Mouse (Mus musculus): ENCODE results near the gene Ephb4. TPM values are rescaled to one million over a fixed set of nuclear protein-coding genes. Genes with fewer than 3 reads are reported as not detected.

Gene Ephb4
- 46.4 and 52.3 TPM in 2 replicates for polyA plus RNA-seq (2014; fragmentation: Nextera tagmentation; extraction: Ambion mirVana)

- ATAC-seq (replicated peaks; ENCODE audit: insufficient number of reproducible peaks, low FRiP score, low TSS enrichment, low read depth) (peak; percentile 95), DNase-seq (ENCODE audit: low spot score) (peak; percentile 97)
- Histone ChIP-seq H3K9ac (replicated peaks; ENCODE audit: low read length) (peak within 1 kb of the TSS; percentile 97), H3K36me3 (replicated peaks; ENCODE audit: control insufficient read depth, insufficient read depth, low read depth, low read length) (peaks cover 6% of the 10 kb centered on the region), H3K4me2 (ENCODE audit: low read depth, low read length) (peak within 1 kb of the TSS; percentile 81), H3K27ac (replicated peaks; ENCODE audit: low read depth, low read length) (peak within 1 kb of the TSS; percentile 95), H3K9me3 (replicated peaks; ENCODE audit: control insufficient read depth, low read length) (no peaks in the 10 kb centered on the region), H3K4me3 (ENCODE audit: low read depth, low read length) (peak within 1 kb of the TSS; percentile 93), H3K4me1 (ENCODE audit: control insufficient read depth, insufficient read depth, low read length) (0 out of 2 replicates have a peak, but pooled peaks cover 6% of the 10 kb centered on the region), H3K27me3 (ENCODE audit: control insufficient read depth, insufficient read depth, low read length) (no peaks in the 10 kb centered on the region)
- under 1% methylated on average over 31 of the region's 32 CpGs for WGBS
Observed at GRCm38 (mm10) chr5:137349384-137350204, at the start of gene Ephb4. TSS of gene Ephb4 (plus strand) at chr5:137350109.

- Histone ChIP-seq H3K4me3 (ENCODE audit: low read depth, low read length) (no peak overlapping the region), H3K27me3 (ENCODE audit: control insufficient read depth, insufficient read depth, low read length) (no peaks in the 10 kb centered on the region), H3K27ac (replicated peaks; ENCODE audit: low read depth, low read length) (no peak overlapping the region), H3K36me3 (replicated peaks; ENCODE audit: control insufficient read depth, insufficient read depth, low read depth, low read length) (peaks cover 41% of the 10 kb centered on the region), H3K4me2 (ENCODE audit: low read depth, low read length) (no peak overlapping the region), H3K9ac (replicated peaks; ENCODE audit: low read length) (no peak overlapping the region), H3K9me3 (replicated peaks; ENCODE audit: control insufficient read depth, low read length) (no peaks in the 10 kb centered on the region), H3K4me1 (ENCODE audit: control insufficient read depth, insufficient read depth, low read length) (peaks cover 4% of the 10 kb centered on the region; the same call in 1 of the 2 replicates)
- WGBS = 85% methylated on average over 21 of the region's 21 CpGs
- DNase-seq (ENCODE audit: low spot score) (no peak), ATAC-seq (replicated peaks; ENCODE audit: insufficient number of reproducible peaks, low FRiP score, low TSS enrichment, low read depth) (peak; percentile 5; the same call in 1 of the 2 replicates)
Observed at GRCm38 (mm10) chr5:137301253-137301652, 48.7 kb upstream of the Ephb4 start.

- H3K36me3 ChIP-seq (replicated peaks; ENCODE audit: control insufficient read depth, insufficient read depth, low read depth, low read length) = peaks cover 26% of the 10 kb centered on the region
Observed at GRCm38 (mm10) chr5:137303609-137304008, 46.3 kb upstream of the Ephb4 start.

GRCm38 (mm10) chr5:137304165-137304564 lies 45.7 kb upstream of the Ephb4 start:
- H3K36me3 ChIP-seq (replicated peaks; ENCODE audit: control insufficient read depth, insufficient read depth, low read depth, low read length) = peaks cover 27% of the 10 kb centered on the region
- H3K27me3 ChIP-seq (ENCODE audit: control insufficient read depth, insufficient read depth, low read length) = no peaks in the 10 kb centered on the region
- 79% methylated on average over 3 of the region's 3 CpGs for WGBS
- H3K4me2 ChIP-seq (ENCODE audit: low read depth, low read length) = no peak overlapping the region
- peaks cover 4% of the 10 kb centered on the region; the same call in 1 of the 2 replicates for H3K4me1 ChIP-seq (ENCODE audit: control insufficient read depth, insufficient read depth, low read length)
- H3K9ac ChIP-seq (replicated peaks; ENCODE audit: low read length) = no peak overlapping the region
- H3K27ac ChIP-seq (replicated peaks; ENCODE audit: low read depth, low read length) = no peak overlapping the region
- no peaks in the 10 kb centered on the region for H3K9me3 ChIP-seq (replicated peaks; ENCODE audit: control insufficient read depth, low read length)
- no peak for ATAC-seq (replicated peaks; ENCODE audit: insufficient number of reproducible peaks, low FRiP score, low TSS enrichment, low read depth)
- DNase-seq (ENCODE audit: low spot score) = no peak
- no peak overlapping the region for H3K4me3 ChIP-seq (ENCODE audit: low read depth, low read length)

More at GRCm38 (mm10) chr5:137303609-137304008, 46.3 kb upstream of the Ephb4 start:
- H3K4me1 ChIP-seq (ENCODE audit: control insufficient read depth, insufficient read depth, low read length) = peaks cover 4% of the 10 kb centered on the region; the same call in 1 of the 2 replicates
- H3K9ac ChIP-seq (replicated peaks; ENCODE audit: low read length) = no peak overlapping the region
- ATAC-seq (replicated peaks; ENCODE audit: insufficient number of reproducible peaks, low FRiP score, low TSS enrichment, low read depth) (no peak), DNase-seq (ENCODE audit: low spot score) (no peak)
- H3K9me3 ChIP-seq (replicated peaks; ENCODE audit: control insufficient read depth, low read length) = no peaks in the 10 kb centered on the region
- no peaks in the 10 kb centered on the region for H3K27me3 ChIP-seq (ENCODE audit: control insufficient read depth, insufficient read depth, low read length)
- no peak overlapping the region for H3K27ac ChIP-seq (replicated peaks; ENCODE audit: low read depth, low read length)
- H3K4me2 ChIP-seq (ENCODE audit: low read depth, low read length) = no peak overlapping the region
- 87% methylated on average over 4 of the region's 4 CpGs for WGBS
- H3K4me3 ChIP-seq (ENCODE audit: low read depth, low read length) = no peak overlapping the region

- ATAC-seq (replicated peaks; ENCODE audit: insufficient number of reproducible peaks, low FRiP score, low TSS enrichment, low read depth) (no peak), DNase-seq (ENCODE audit: low spot score) (no peak)
- Histone ChIP-seq H3K9ac (replicated peaks; ENCODE audit: low read length) (no peak overlapping the region), H3K4me2 (ENCODE audit: low read depth, low read length) (no peak overlapping the region), H3K9me3 (replicated peaks; ENCODE audit: control insufficient read depth, low read length) (no peaks in the 10 kb centered on the region), H3K36me3 (replicated peaks; ENCODE audit: control insufficient read depth, insufficient read depth, low read depth, low read length) (peaks cover 27% of the 10 kb centered on the region), H3K27me3 (ENCODE audit: control insufficient read depth, insufficient read depth, low read length) (no peaks in the 10 kb centered on the region), H3K4me3 (ENCODE audit: low read depth, low read length) (no peak overlapping the region), H3K4me1 (ENCODE audit: control insufficient read depth, insufficient read depth, low read length) (peaks cover 4% of the 10 kb centered on the region; the same call in 1 of the 2 replicates), H3K27ac (replicated peaks; ENCODE audit: low read depth, low read length) (no peak overlapping the region)
- 68% methylated on average over 4 of the region's 4 CpGs for WGBS
Observed at GRCm38 (mm10) chr5:137304816-137305215, 45.1 kb upstream of the Ephb4 start.

- no peaks in the 10 kb centered on the region for H3K9me3 ChIP-seq (replicated peaks; ENCODE audit: control insufficient read depth, low read length)
- no peak for DNase-seq (ENCODE audit: low spot score)
- ATAC-seq (replicated peaks; ENCODE audit: insufficient number of reproducible peaks, low FRiP score, low TSS enrichment, low read depth) = no peak
- no peaks in the 10 kb centered on the region for H3K27me3 ChIP-seq (ENCODE audit: control insufficient read depth, insufficient read depth, low read length)
- 83% methylated on average over 3 of the region's 3 CpGs for WGBS
- H3K27ac ChIP-seq (replicated peaks; ENCODE audit: low read depth, low read length) = no peak overlapping the region
- H3K4me1 ChIP-seq (ENCODE audit: control insufficient read depth, insufficient read depth, low read length) = peaks cover 4% of the 10 kb centered on the region; the same call in 1 of the 2 replicates
- peaks cover 25% of the 10 kb centered on the region for H3K36me3 ChIP-seq (replicated peaks; ENCODE audit: control insufficient read depth, insufficient read depth, low read depth, low read length)
- peak overlapping the region; percentile 48 for H3K4me2 ChIP-seq (ENCODE audit: low read depth, low read length)
- peak overlapping the region; percentile 92 for H3K4me3 ChIP-seq (ENCODE audit: low read depth, low read length)
- H3K9ac ChIP-seq (replicated peaks; ENCODE audit: low read length) = no peak overlapping the region
Observed at GRCm38 (mm10) chr5:137305822-137306221, 44.1 kb upstream of the Ephb4 start.

- Histone ChIP-seq H3K27me3 (ENCODE audit: control insufficient read depth, insufficient read depth, low read length) (no peaks in the 10 kb centered on the region), H3K4me1 (ENCODE audit: control insufficient read depth, insufficient read depth, low read length) (peaks cover 4% of the 10 kb centered on the region; the same call in 1 of the 2 replicates), H3K36me3 (replicated peaks; ENCODE audit: control insufficient read depth, insufficient read depth, low read depth, low read length) (peaks cover 20% of the 10 kb centered on the region), H3K4me2 (ENCODE audit: low read depth, low read length) (peak overlapping the region; percentile 48), H3K27ac (replicated peaks; ENCODE audit: low read depth, low read length) (no peak overlapping the region), H3K9me3 (replicated peaks; ENCODE audit: control insufficient read depth, low read length) (no peaks in the 10 kb centered on the region), H3K4me3 (ENCODE audit: low read depth, low read length) (peak overlapping the region; percentile 92), H3K9ac (replicated peaks; ENCODE audit: low read length) (peak overlapping the region; percentile 97)
- no peak for ATAC-seq (replicated peaks; ENCODE audit: insufficient number of reproducible peaks, low FRiP score, low TSS enrichment, low read depth)
- WGBS = 18% methylated on average over 12 of the region's 12 CpGs
- DNase-seq (ENCODE audit: low spot score) = no peak
Observed at GRCm38 (mm10) chr5:137306439-137307005, 43.4 kb upstream of the Ephb4 start.

Measured in embryonic facial prominence, embryonic 11.5 days (tissue).